Mouse (Mus musculus): ENCODE measurements around the gene Safb.

Gene Safb

GRCm38 (mm10) chr17:56651801-56652200 is 67.2 kb downstream of the Safb start:
- 50% methylated on average over 10 of the region's 10 CpGs for WGBS

GRCm38 (mm10) chr17:56654771-56655170 is 70.1 kb downstream of the Safb start:
- WGBS = 79% methylated on average over 2 of the region's 2 CpGs

GRCm38 (mm10) chr17:56655311-56655710 is 70.7 kb downstream of the Safb start:
- WGBS = 69% methylated on average over 3 of the region's 3 CpGs
